In genomic region chr6:102706862-102707261, GRCm38 (mm10) we compare ENCODE assay signal across 22 mouse cellular contexts.
DNase-seq lines count a peak whose midpoint lies in the region; ATAC-seq and TF ChIP-seq lines count a peak whose summit lies in the region.
"Had no signal": no experiment of that assay in that cellular context is flagged by ENCODE, and none has a peak within 500 bp of the region (broad histone marks: within the 10 kb centered on the region; RNA-seq: fewer than 3 reads in every experiment).

No protein-coding gene starts in this region.

- no peak overlapping the region for H3K4me3 ChIP-seq in kidney, postnatal 0 days (replicated peaks; ENCODE audit: low read depth, low read length)
- no peak overlapping the region for H3K4me3 ChIP-seq in lung, embryonic 14.5 days (ENCODE audit: low read depth, low read length)
- H3K4me3 ChIP-seq in stomach, embryonic 14.5 days (ENCODE audit: low read depth, low read length) = no peak overlapping the region
- no peak overlapping the region for H3K4me3 ChIP-seq in stomach, postnatal 0 days (ENCODE audit: low read depth, low read length)
- no peak overlapping the region for H3K4me3 ChIP-seq in stomach, embryonic 15.5 days (replicated peaks)

- DNase-seq in kidney, postnatal 0 days (ENCODE audit: low spot score) = peak; percentile 1
- DNase-seq in kidney, postnatal 4 days = no peak
- DNase-seq in lung, embryonic 14.5 days = peak; percentile 27
- no peak for DNase-seq in lung, postnatal 10 days
- DNase-seq in stomach, postnatal 0 days (ENCODE audit: low spot score) = no peak
- no peak for DNase-seq in adrenal gland, adult 8-10 months
- DNase-seq: adrenal gland, adult 2 months; adrenal gland, postnatal 10 days; adrenal gland, postnatal 14 days; adrenal gland, postnatal 25 days; adrenal gland, postnatal 36 days; B cell, adult 2 months; cerebellum, adult 11 months; cerebellum, adult 11-12 months; cerebellum, adult 18-20 months had no signal

- TF ChIP-seq CTCF in kidney, postnatal 0 days (IDR thresholded peaks at IDR 0.05; ENCODE audit: low read depth) = no peak
- no peak for TF ChIP-seq CTCF in lung, embryonic 14.5 days (IDR thresholded peaks at IDR 0.05; ENCODE audit: low read depth)
- no peak for TF ChIP-seq CTCF in stomach, postnatal 0 days (IDR thresholded peaks at IDR 0.05; ENCODE audit: low read depth)

- WGBS in kidney, postnatal 0 days = 47% methylated on average over 2 of the region's 2 CpGs
- WGBS in lung, embryonic 14.5 days = 62% methylated on average over 2 of the region's 2 CpGs
- 55% methylated on average over 2 of the region's 2 CpGs for WGBS in stomach, embryonic 14.5 days
- 48% methylated on average over 2 of the region's 2 CpGs for WGBS in stomach, postnatal 0 days
- WGBS in stomach, embryonic 15.5 days = 52% methylated on average over 2 of the region's 2 CpGs

- no peaks in the 10 kb centered on the region for H3K4me1 ChIP-seq in kidney, postnatal 0 days (replicated peaks; ENCODE audit: insufficient read depth, low read length)
- no peaks in the 10 kb centered on the region for H3K4me1 ChIP-seq in lung, embryonic 14.5 days (ENCODE audit: insufficient read depth)
- no peaks in the 10 kb centered on the region for H3K4me1 ChIP-seq in stomach, embryonic 14.5 days (ENCODE audit: control insufficient read depth, insufficient read depth, low read length)
- no peaks in the 10 kb centered on the region for H3K4me1 ChIP-seq in stomach, postnatal 0 days (replicated peaks; ENCODE audit: control insufficient read depth, insufficient read depth)
- no peaks in the 10 kb centered on the region for H3K4me1 ChIP-seq in stomach, embryonic 15.5 days

- no peak for ATAC-seq in kidney, postnatal 0 days (replicated peaks; ENCODE audit: low FRiP score, low read depth)
- no peak for ATAC-seq in lung, embryonic 14.5 days (ENCODE audit: insufficient read depth)
- peak; percentile 58; the same call in 1 of the 2 replicates for ATAC-seq in stomach, embryonic 14.5 days (ENCODE audit: insufficient number of reproducible peaks, insufficient read depth, low FRiP score, low read depth)
- no peak for ATAC-seq in stomach, postnatal 0 days (ENCODE audit: low FRiP score, low TSS enrichment)
- peak; percentile 71 for ATAC-seq in stomach, embryonic 15.5 days (ENCODE audit: insufficient read depth, low FRiP score, low read depth)
- ATAC-seq: activated CD4-positive, CD25-positive, alpha-beta regulatory T cell, adult 4 months; CD4-positive, CD25-positive, alpha-beta regulatory T cell, adult 4 months; Patski had no signal

- H3K9ac ChIP-seq in kidney, postnatal 0 days (ENCODE audit: low read depth, low read length) = no peak overlapping the region
- no peak overlapping the region for H3K9ac ChIP-seq in lung, embryonic 14.5 days
- no peak overlapping the region for H3K9ac ChIP-seq in stomach, embryonic 14.5 days (replicated peaks; ENCODE audit: low read depth, low read length)
- H3K9ac ChIP-seq in stomach, postnatal 0 days (ENCODE audit: low read length) = no peak overlapping the region
- no peak overlapping the region for H3K9ac ChIP-seq in stomach, embryonic 15.5 days

- no peaks in the 10 kb centered on the region for H3K36me3 ChIP-seq in kidney, postnatal 0 days (ENCODE audit: insufficient read depth, low read length)
- H3K36me3 ChIP-seq in lung, embryonic 14.5 days (ENCODE audit: insufficient read depth) = no peaks in the 10 kb centered on the region
- H3K36me3 ChIP-seq in stomach, embryonic 14.5 days (ENCODE audit: control insufficient read depth, insufficient read depth, low read length) = no peaks in the 10 kb centered on the region
- no peaks in the 10 kb centered on the region for H3K36me3 ChIP-seq in stomach, postnatal 0 days (ENCODE audit: control insufficient read depth, insufficient read depth, low read length)
- H3K36me3 ChIP-seq in stomach, embryonic 15.5 days = no peaks in the 10 kb centered on the region
- H3K36me3 ChIP-seq: G1E had no signal

- H3K4me2 ChIP-seq in kidney, postnatal 0 days (ENCODE audit: low read length) = no peak overlapping the region
- H3K4me2 ChIP-seq in lung, embryonic 14.5 days = no peak overlapping the region
- no peak overlapping the region for H3K4me2 ChIP-seq in stomach, embryonic 14.5 days (replicated peaks; ENCODE audit: low read depth, low read length)
- no peak overlapping the region for H3K4me2 ChIP-seq in stomach, postnatal 0 days (replicated peaks; ENCODE audit: low read depth)
- no peak overlapping the region for H3K4me2 ChIP-seq in stomach, embryonic 15.5 days

- no peak overlapping the region for H3K27ac ChIP-seq in kidney, postnatal 0 days
- H3K27ac ChIP-seq in lung, embryonic 14.5 days (ENCODE audit: low read depth) = no peak overlapping the region
- H3K27ac ChIP-seq in stomach, embryonic 14.5 days (ENCODE audit: low read length) = no peak overlapping the region
- no peak overlapping the region for H3K27ac ChIP-seq in stomach, postnatal 0 days (replicated peaks)
- no peak overlapping the region for H3K27ac ChIP-seq in stomach, embryonic 15.5 days

- no peak for TF ChIP-seq EP300 in stomach, postnatal 0 days (optimal IDR thresholded peaks at IDR 0.05)

- H3K9me3 ChIP-seq in kidney, postnatal 0 days (replicated peaks; ENCODE audit: low read length) = no peaks in the 10 kb centered on the region
- no peaks in the 10 kb centered on the region for H3K9me3 ChIP-seq in lung, embryonic 14.5 days (ENCODE audit: low read depth, low read length)
- H3K9me3 ChIP-seq in stomach, embryonic 14.5 days (ENCODE audit: control insufficient read depth, low read depth, low read length) = no peaks in the 10 kb centered on the region
- no peaks in the 10 kb centered on the region for H3K9me3 ChIP-seq in stomach, postnatal 0 days (ENCODE audit: control insufficient read depth, low read length)
- H3K9me3 ChIP-seq in stomach, embryonic 15.5 days = no peaks in the 10 kb centered on the region
- H3K9me3 ChIP-seq: G1E had no signal

- H3K27me3 ChIP-seq in kidney, postnatal 0 days (ENCODE audit: insufficient read depth, low read length) = no peaks in the 10 kb centered on the region
- H3K27me3 ChIP-seq in lung, embryonic 14.5 days (ENCODE audit: insufficient read depth, low read length) = no peaks in the 10 kb centered on the region
- H3K27me3 ChIP-seq in stomach, embryonic 14.5 days (ENCODE audit: control insufficient read depth, insufficient read depth, low read length) = no peaks in the 10 kb centered on the region
- no peaks in the 10 kb centered on the region for H3K27me3 ChIP-seq in stomach, postnatal 0 days (ENCODE audit: control insufficient read depth, insufficient read depth, low read length)
- H3K27me3 ChIP-seq in stomach, embryonic 15.5 days (replicated peaks) = no peaks in the 10 kb centered on the region
- H3K27me3 ChIP-seq: CH12.LX, Patski had no signal

Comparison
In these comparisons a context has a peak if more than half of its experiments do, and no peak if none do; other contexts are left out.
1. ATAC-seq: peak in stomach, embryonic 14.5 days (single experiment) and stomach, embryonic 15.5 days (single experiment); none in kidney, postnatal 0 days (single experiment), lung, embryonic 14.5 days (single experiment) and stomach, postnatal 0 days (single experiment).
2. DNase-seq: peak in kidney, postnatal 0 days (single experiment) and lung, embryonic 14.5 days (single experiment); none in kidney, postnatal 4 days (0 of 2), lung, postnatal 10 days (single experiment), stomach, postnatal 0 days (single experiment) and adrenal gland, adult 8-10 months (single experiment).